ENCODE assay signal across 8 mouse cellular contexts in genomic region chr8:126590599-126590998, GRCm38 (mm10). TPM values are rescaled to one million over a fixed set of nuclear protein-coding genes. Genes with fewer than 3 reads are reported as not detected.
A peak's percentile ranks its signal among the peaks of the same experiment; 100 is the strongest.
DNase-seq lines count a peak whose midpoint lies in the region; ATAC-seq and TF ChIP-seq lines count a peak whose summit lies in the region.

No protein-coding gene starts in this region.

- peak overlapping the region; percentile 98 for H3K9ac ChIP-seq in liver, embryonic 12.5 days

- peak overlapping the region; percentile 99 for H3K4me3 ChIP-seq in gastrocnemius, adult 2 months
- H3K4me3 ChIP-seq in testis, adult 2 months (ENCODE audit: control insufficient read depth, low read depth, low read length), result peak overlapping the region; percentile 54
- H3K4me3 ChIP-seq in liver, embryonic 12.5 days, result peak overlapping the region; percentile 96

- no peak for TF ChIP-seq CTCF in gastrocnemius, adult 2 months (IDR thresholded peaks at IDR 0.05)
- no peak for TF ChIP-seq CTCF in testis, adult 2 months (IDR thresholded peaks at IDR 0.05; ENCODE audit: control insufficient read depth, insufficient read depth, insufficient replicate concordance, low read depth, low read length)

- peaks cover 29% of the 10 kb centered on the region for H3K4me1 ChIP-seq in testis, adult 2 months (ENCODE audit: control insufficient read depth, insufficient read depth, low read length)
- peaks cover 65% of the 10 kb centered on the region for H3K4me1 ChIP-seq in liver, embryonic 12.5 days

- no peak for DNase-seq in gastrocnemius, adult 2 months
- DNase-seq in gastrocnemius, adult 18-20 months (ENCODE audit: low spot score), result no peak
- DNase-seq in testis, postnatal 14 days (ENCODE audit: low spot score), result no peak
- DNase-seq in MN1 (ENCODE audit: low spot score), result no peak
- no peak for DNase-seq in cerebellum, adult 18-20 months
- no peak for DNase-seq in layer of hippocampus, adult 9-11 months

- peak overlapping the region; percentile 96 for H3K4me2 ChIP-seq in liver, embryonic 12.5 days

- no peak for TF ChIP-seq POLR2A in testis, adult 2 months (IDR thresholded peaks at IDR 0.05; ENCODE audit: control insufficient read depth, low read depth, low read length)

- H3K27me3 ChIP-seq in testis, adult 2 months (ENCODE audit: control insufficient read depth, insufficient read depth, low read length), result no peaks in the 10 kb centered on the region
- H3K27me3 ChIP-seq in liver, embryonic 12.5 days (replicated peaks), result no peaks in the 10 kb centered on the region

- H3K9me3 ChIP-seq in liver, embryonic 12.5 days (replicated peaks), result no peaks in the 10 kb centered on the region

- intact Hi-C loops in gastrocnemius, adult 2 months (cut with DNase I), result loop anchor here (2.0 to 5.0 kb wide), 2 partner anchors 74 to 217 kb away; no protein-coding TSS in a partner anchor

- peak overlapping the region; percentile 100 for H3K27ac ChIP-seq in gastrocnemius, adult 2 months
- peak overlapping the region; percentile 67 for H3K27ac ChIP-seq in testis, adult 2 months (ENCODE audit: control insufficient read depth, insufficient read depth, low read depth, low read length)
- H3K27ac ChIP-seq in liver, embryonic 12.5 days, result peak overlapping the region; percentile 95

- H3K36me3 ChIP-seq in testis, adult 2 months (ENCODE audit: control insufficient read depth, insufficient read depth, low read length), result no peaks in the 10 kb centered on the region
- H3K36me3 ChIP-seq in liver, embryonic 12.5 days, result peaks cover 44% of the 10 kb centered on the region

- 14% methylated on average over 4 of the region's 4 CpGs for WGBS in liver, embryonic 12.5 days (ENCODE audit: insufficient replicate concordance)

- no peak for ATAC-seq in liver, embryonic 12.5 days

RNA-seq across cellular contexts. Expression of gene Irf2bp2, which starts 3.2 kb away (rescaled TPM):
- total RNA-seq in gastrocnemius, adult 2 months (2021), result 10 to 100 TPM; 28.6 to 81.6 TPM
- 10 to 100 TPM; 33.8 to 49.6 TPM for total RNA-seq in gastrocnemius, adult 18-20 months (2021)
- 3.3 and 3.8 TPM in 2 replicates for polyA plus RNA-seq in testis, adult 2 months (2012; rRNA removed)
- 5.5 and 5.6 TPM in 2 replicates for polyA plus RNA-seq in liver, embryonic 12.5 days (2016; fragmentation: Nextera tagmentation; extraction: Ambion mirVana)
